Mouse (Mus musculus) ES-Bruce4 (cell line): ENCODE results near the gene Utp15. TPM values are rescaled to one million over a fixed set of nuclear protein-coding genes. Genes with fewer than 3 reads are reported as not detected.
A peak's percentile ranks its signal among the peaks of the same experiment; 100 is the strongest.

Source experiments
- H3K27ac ChIP-seq: 2 replicates; pipeline ENCODE4 v1.5.1; 2012; ENCODE audit warnings: low read length, inconsistent platforms; ENCODE audit not compliant: insufficient read depth
- H3K27me3 ChIP-seq: 2 replicates; pipeline ENCODE4 v1.6.1; 2012; ENCODE audit warnings: mild to moderate bottlenecking, low read length, inconsistent platforms; ENCODE audit not compliant: control insufficient read depth, poor library complexity, insufficient read depth, severe bottlenecking
- H3K36me3 ChIP-seq: 2 replicates; pipeline ENCODE4 v1.6.1; 2012; ENCODE audit warnings: inconsistent platforms, mild to moderate bottlenecking, low read length, moderate library complexity; ENCODE audit not compliant: control insufficient read depth, poor library complexity, insufficient read depth, severe bottlenecking
- H3K4me1 ChIP-seq: one replicate; pipeline ENCODE4 v1.8.1; 2011; ENCODE audit warnings: low read length; ENCODE audit not compliant: control insufficient read depth, insufficient read depth
- H3K4me3 ChIP-seq: 2 replicates; pipeline ENCODE4 v1.5.1; 2011; ENCODE audit warnings: low read depth, mild to moderate bottlenecking, low read length
- H3K9ac ChIP-seq: 2 replicates; pipeline ENCODE4 v1.6.1; 2012; ENCODE audit warnings: low read depth, mild to moderate bottlenecking, inconsistent platforms; ENCODE audit not compliant: poor library complexity, severe bottlenecking
- H3K9me3 ChIP-seq: replicated peaks from 2 replicates; pipeline ENCODE4 v1.6.1; 2012; ENCODE audit warnings: mild to moderate bottlenecking, low read length, inconsistent platforms; ENCODE audit not compliant: control insufficient read depth, poor library complexity, insufficient read depth, severe bottlenecking
- CTCF ChIP-seq: IDR thresholded peaks from one replicate; pipeline ENCODE4 v1.8.1; 2011; ENCODE audit warnings: low read depth, low read length
- EP300 ChIP-seq: IDR thresholded peaks from 2 replicates; pipeline ENCODE4 v1.6.1; 2011; ENCODE audit warnings: low read depth, low read length; ENCODE audit not compliant: insufficient read depth
- POLR2A ChIP-seq: IDR thresholded peaks from one replicate; pipeline ENCODE4 v1.8.1; 2011; ENCODE audit warnings: low read length; ENCODE audit not compliant: insufficient read depth
- polyA plus RNA-seq: library from polyadenylated mRNA; stranded (reverse); fragments of >200 nt; gene quantifications from 2 replicates; pipeline ENCODE4 v1.2.4, GENCODE M21; 2011; ENCODE audit warnings: low read depth; ENCODE audit not compliant: missing spikeins, insufficient read depth, insufficient read length

The Utp15 gene
- polyA plus RNA-seq, 1 experiment = 48.3 TPM

- Histone ChIP-seq H3K27ac (no peak overlapping the region), H3K9me3 (no peaks in the 10 kb centered on the region), H3K4me1 (no peaks in the 10 kb centered on the region), H3K36me3 (peaks cover 8% of the 10 kb centered on the region), H3K9ac (no peak overlapping the region), H3K27me3 (no peaks in the 10 kb centered on the region; the same call in 1 of the 2 replicates), H3K4me3 (no peak overlapping the region)
- TF ChIP-seq EP300 (no peak), POLR2A (no peak), CTCF (no peak)
These were observed 11.2 kb upstream of the Utp15 start for GRCm38 (mm10) chr13:98274023-98274422.

GRCm38 (mm10) chr13:98264111-98264510 lies 1.3 kb upstream of the Utp15 start:
- TF ChIP-seq EP300 = no peak
- TF ChIP-seq POLR2A = no peak
- TF ChIP-seq CTCF = no peak
- Histone ChIP-seq H3K4me3 (no peak overlapping the region), H3K4me1 (no peaks in the 10 kb centered on the region), H3K27ac (no peak overlapping the region), H3K27me3 (no peaks in the 10 kb centered on the region), H3K36me3 (peaks cover 13% of the 10 kb centered on the region), H3K9me3 (no peaks in the 10 kb centered on the region), H3K9ac (peak overlapping the region; percentile 78; the same call in 1 of the 2 replicates)

GRCm38 (mm10) chr13:98263458-98263987 lies 682 bp upstream of the Utp15 start:
- Histone ChIP-seq H3K4me1 (no peaks in the 10 kb centered on the region), H3K9ac (peak overlapping the region; percentile 78), H3K9me3 (no peaks in the 10 kb centered on the region), H3K27me3 (no peaks in the 10 kb centered on the region), H3K27ac (no peak overlapping the region), H3K4me3 (peak overlapping the region; percentile 83), H3K36me3 (peaks cover 18% of the 10 kb centered on the region)
- TF ChIP-seq EP300 (no peak), CTCF (no peak)

- no peaks in the 10 kb centered on the region for H3K9me3 ChIP-seq
- H3K4me1 ChIP-seq = no peaks in the 10 kb centered on the region
- peaks cover 64% of the 10 kb centered on the region for H3K36me3 ChIP-seq
- no peak overlapping the region for H3K27ac ChIP-seq
- TF ChIP-seq POLR2A (no peak), EP300 (no peak), CTCF (no peak)
- no peak overlapping the region for H3K4me3 ChIP-seq
- H3K9ac ChIP-seq = no peak overlapping the region
- no peaks in the 10 kb centered on the region for H3K27me3 ChIP-seq
These were observed 7.9 kb downstream of the Utp15 start for GRCm38 (mm10) chr13:98254921-98255320.

GRCm38 (mm10) chr13:98249594-98249993 lies 13.2 kb downstream of the Utp15 start:
- TF ChIP-seq POLR2A (no peak), CTCF (no peak)
- Histone ChIP-seq H3K36me3 (peaks cover 61% of the 10 kb centered on the region), H3K4me3 (no peak overlapping the region), H3K27ac (no peak overlapping the region), H3K9me3 (no peaks in the 10 kb centered on the region), H3K4me1 (no peaks in the 10 kb centered on the region), H3K27me3 (no peaks in the 10 kb centered on the region), H3K9ac (no peak overlapping the region)

GRCm38 (mm10) chr13:98245386-98245785 lies 17.5 kb downstream of the Utp15 start:
- no peak for TF ChIP-seq POLR2A
- TF ChIP-seq EP300 = no peak
- no peak for TF ChIP-seq CTCF
- Histone ChIP-seq H3K27ac (no peak overlapping the region), H3K9ac (no peak overlapping the region)

More at GRCm38 (mm10) chr13:98245386-98245785, 17.5 kb downstream of the Utp15 start:
- no peaks in the 10 kb centered on the region for H3K4me1 ChIP-seq
- H3K4me3 ChIP-seq = no peak overlapping the region
- H3K36me3 ChIP-seq = peaks cover 31% of the 10 kb centered on the region
- no peaks in the 10 kb centered on the region for H3K27me3 ChIP-seq
- no peaks in the 10 kb centered on the region for H3K9me3 ChIP-seq
